Mouse (Mus musculus) gastrocnemius, adult 18-20 months (tissue): ENCODE data around the gene Cnpy2. TPM values are rescaled to one million over a fixed set of nuclear protein-coding genes. Genes with fewer than 3 reads are reported as not detected.
"Not testable (repeated sequence)": the region's sequence is repeated elsewhere in the genome, so short reads cannot be mapped to it uniquely, and the experiment has no call there.

Source experiments
- DNase-seq: peaks from one replicate; pipeline ENCODE4 v3.0.0; 2021; ENCODE audit warnings: low spot score
- total RNA-seq, 2 experiments: library from RNA; stranded (reverse); gene quantifications; 2 replicates each; pipeline ENCODE4 v1.2.3; 2021

Cnpy2 gene
- total RNA-seq, 2 experiments from 2014 or later: 46.4 to 48.3 TPM

GRCm38 (mm10) chr10:128310902-128311301 is 11.4 kb upstream of the Cnpy2 start:
- no peak for DNase-seq

GRCm38 (mm10) chr10:128315578-128315977 is 6.7 kb upstream of the Cnpy2 start:
- no peak for DNase-seq

GRCm38 (mm10) chr10:128321641-128322040 is 618 bp upstream of the Cnpy2 start:
- DNase-seq: no peak

GRCm38 (mm10) chr10:128323516-128323915 is 1.3 kb downstream of the Cnpy2 start:
- no peak for DNase-seq

- DNase-seq: no peak
These were observed 4.6 kb downstream of the Cnpy2 start for GRCm38 (mm10) chr10:128326825-128327224.

- DNase-seq: no peak
These were observed 5.4 kb downstream of the Cnpy2 start for GRCm38 (mm10) chr10:128327610-128328009.

GRCm38 (mm10) chr10:128332358-128333249 is 10.3 kb downstream of the Cnpy2 start:
- DNase-seq: not testable (repeated sequence)

- peak; percentile 84 for DNase-seq
These were observed 13.3 kb downstream of the Cnpy2 start for GRCm38 (mm10) chr10:128335582-128335981.

GRCm38 (mm10) chr10:128336195-128336594 is 13.9 kb downstream of the Cnpy2 start:
- no peak for DNase-seq

GRCm38 (mm10) chr10:128336597-128336996 is 14.3 kb downstream of the Cnpy2 start:
- no peak for DNase-seq

- peak; percentile 98 for DNase-seq
These were observed 15.3 kb downstream of the Cnpy2 start, which contains the start of gene Cs for GRCm38 (mm10) chr10:128337306-128338181. Cs (plus strand) TSS chr10:128337734.

GRCm38 (mm10) chr10:128338415-128338814 is 16.2 kb downstream of the Cnpy2 start:
- DNase-seq: no peak

GRCm38 (mm10) chr10:128338948-128339347 is 16.7 kb downstream of the Cnpy2 start:
- peak; percentile 67 for DNase-seq

- no peak for DNase-seq
These were observed 18.0 kb downstream of the Cnpy2 start for GRCm38 (mm10) chr10:128340257-128340656.

- no peak for DNase-seq
These were observed 21.2 kb downstream of the Cnpy2 start for GRCm38 (mm10) chr10:128343436-128343835.

GRCm38 (mm10) chr10:128344568-128345275 is 22.5 kb downstream of the Cnpy2 start:
- DNase-seq: peak; percentile 90

- DNase-seq: no peak
These were observed 25.3 kb downstream of the Cnpy2 start for GRCm38 (mm10) chr10:128347541-128347940.

GRCm38 (mm10) chr10:128358796-128359195 is 36.5 kb downstream of the Cnpy2 start:
- DNase-seq: peak; percentile 68

- no peak for DNase-seq
These were observed 37.0 kb downstream of the Cnpy2 start for GRCm38 (mm10) chr10:128359226-128359625.

- no peak for DNase-seq
These were observed 39.6 kb downstream of the Cnpy2 start for GRCm38 (mm10) chr10:128361836-128362235.

- no peak for DNase-seq
These were observed 40.3 kb downstream of the Cnpy2 start for GRCm38 (mm10) chr10:128362568-128362967.
